Mouse (Mus musculus): ENCODE data around the gene Areg. TPM values are rescaled to one million over a fixed set of nuclear protein-coding genes. Genes with fewer than 3 reads are reported as not detected.

Areg gene
- polyA plus RNA-seq (2011; ENCODE audit: insufficient read depth, insufficient read length, low replicate concordance, missing spikeins): not detected in 2 replicates

DNA sequence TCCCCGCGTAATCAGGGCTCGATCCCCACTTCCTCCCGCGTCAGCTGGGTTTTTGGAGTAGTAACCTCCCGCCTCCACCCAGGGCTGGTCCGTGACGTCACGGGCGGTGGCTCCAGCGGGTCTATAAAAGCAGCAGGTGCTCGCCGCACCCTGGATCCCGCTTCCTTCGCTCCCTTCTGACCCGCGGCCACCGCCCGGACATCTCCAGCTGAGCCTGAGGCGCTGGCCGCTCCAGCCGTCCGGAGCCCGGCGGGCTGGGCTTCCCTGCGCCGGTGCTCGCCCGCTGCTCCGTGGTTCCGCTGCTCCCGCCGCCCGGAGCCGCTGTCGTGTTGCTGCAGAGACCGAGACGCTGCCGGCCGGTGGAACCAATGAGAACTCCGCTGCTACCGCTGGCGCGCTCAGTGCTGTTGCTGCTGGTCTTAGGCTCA lies at the start of gene Areg:
Gene Areg (plus strand): TSS at position 154 of the 428 bp plus-strand sequence.
- TF ChIP-seq CTCF (IDR thresholded peaks at IDR 0.05; ENCODE audit: control insufficient read depth, insufficient read depth, low read length) (no peak), POLR2A (IDR thresholded peaks at IDR 0.05; ENCODE audit: borderline replicate concordance, control insufficient read depth, low read depth, low read length) (no peak)
- H3K4me3 ChIP-seq (replicated peaks; ENCODE audit: control insufficient read depth, low read depth, low read length): no peak within 1 kb of the TSS
- WGBS: 1% methylated on average over 44 of the region's 44 CpGs
- H3K4me1 ChIP-seq (ENCODE audit: control insufficient read depth, insufficient read depth, low read length): no peaks in the 10 kb centered on the region
- no peak within 1 kb of the TSS; the same call in 1 of the 2 replicates for H3K27ac ChIP-seq (ENCODE audit: control insufficient read depth, insufficient read depth, low read depth, low read length, poor library complexity)

DNA sequence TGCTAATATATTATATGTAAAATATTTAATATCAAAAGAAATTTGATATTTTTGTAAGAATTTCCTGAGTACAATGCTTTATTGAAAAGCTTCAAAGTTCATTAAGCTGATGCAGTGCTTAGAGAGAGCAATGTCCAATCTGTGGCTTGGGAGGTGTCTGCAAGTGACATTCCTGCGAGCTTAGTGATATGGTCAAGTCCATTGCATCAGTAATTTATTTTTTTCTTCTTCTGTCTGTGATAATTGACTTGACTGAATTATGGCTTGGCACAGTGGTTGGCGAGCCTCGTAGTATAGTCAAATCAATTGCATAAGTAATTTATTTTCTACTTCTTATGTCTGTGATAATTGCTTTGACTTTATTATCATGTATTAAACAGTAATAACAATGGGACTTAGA lies 49.1 kb upstream of the Areg start:
- 67% methylated on average over 3 of the region's 3 CpGs for WGBS
- H3K4me1 ChIP-seq (ENCODE audit: control insufficient read depth, insufficient read depth, low read length): no peaks in the 10 kb centered on the region
- TF ChIP-seq POLR2A (IDR thresholded peaks at IDR 0.05; ENCODE audit: borderline replicate concordance, control insufficient read depth, low read depth, low read length): no peak
- no peak for TF ChIP-seq CTCF (IDR thresholded peaks at IDR 0.05; ENCODE audit: control insufficient read depth, insufficient read depth, low read length)
- H3K4me3 ChIP-seq (replicated peaks; ENCODE audit: control insufficient read depth, low read depth, low read length): no peak overlapping the region
- no peak overlapping the region for H3K27ac ChIP-seq (ENCODE audit: control insufficient read depth, insufficient read depth, low read depth, low read length, poor library complexity)

DNA sequence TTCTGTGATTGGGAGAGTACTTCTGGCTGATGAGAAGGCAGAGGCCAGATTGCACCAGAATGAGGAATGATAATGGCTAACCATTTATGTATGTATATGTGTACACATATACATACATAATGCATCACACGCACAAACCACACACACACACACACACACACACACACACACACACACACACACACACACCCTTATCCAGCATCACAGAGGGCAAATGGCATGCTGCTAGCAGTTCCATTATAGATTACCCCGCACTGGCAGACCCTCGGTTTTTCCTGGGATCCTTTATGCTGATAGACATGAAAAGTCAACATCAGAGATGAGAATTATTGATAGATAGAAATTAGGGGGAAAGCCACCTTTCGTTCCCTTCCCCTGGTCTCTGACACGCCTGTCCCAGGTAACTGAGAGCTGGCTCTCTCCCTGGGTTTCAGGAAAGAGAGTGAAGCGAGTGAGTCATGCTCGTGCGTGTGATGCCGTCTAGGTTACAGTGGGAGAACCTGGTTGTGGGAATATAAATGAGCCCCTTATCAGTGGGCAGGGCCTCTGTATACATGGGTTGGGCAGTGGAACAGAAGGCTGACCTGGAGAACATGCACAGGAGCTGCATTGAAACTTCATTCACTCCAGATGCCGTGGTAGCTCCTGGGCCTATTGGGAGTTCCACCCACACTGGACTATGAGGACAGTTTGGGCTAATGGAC lies 41.3 kb upstream of the Areg start:
- no peaks in the 10 kb centered on the region for H3K4me1 ChIP-seq (ENCODE audit: control insufficient read depth, insufficient read depth, low read length)
- H3K27ac ChIP-seq (ENCODE audit: control insufficient read depth, insufficient read depth, low read depth, low read length, poor library complexity): no peak overlapping the region
- TF ChIP-seq POLR2A (IDR thresholded peaks at IDR 0.05; ENCODE audit: borderline replicate concordance, control insufficient read depth, low read depth, low read length) (no peak), CTCF (IDR thresholded peaks at IDR 0.05; ENCODE audit: control insufficient read depth, insufficient read depth, low read length) (no peak)
- no peak overlapping the region for H3K4me3 ChIP-seq (replicated peaks; ENCODE audit: control insufficient read depth, low read depth, low read length)
- WGBS: 84% methylated on average over 10 of the region's 10 CpGs

DNA sequence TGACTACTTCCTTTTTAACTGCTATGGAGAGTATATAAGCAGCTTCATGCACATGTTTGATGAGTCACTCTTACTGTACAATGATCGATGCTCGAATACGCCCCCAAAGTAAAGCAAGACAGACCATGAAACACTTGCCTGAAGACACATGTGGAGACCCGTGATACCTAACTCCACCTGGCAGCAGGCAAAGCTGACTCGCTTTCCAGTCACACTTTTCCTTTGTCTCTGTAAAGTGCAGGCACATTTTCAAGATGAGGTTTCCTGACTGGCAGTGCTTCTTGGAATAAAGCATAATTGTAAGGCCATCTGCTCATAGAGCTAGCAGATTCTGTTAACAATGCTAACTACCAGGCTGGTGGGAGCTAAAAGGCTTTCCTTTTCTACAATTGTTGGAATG lies 37.7 kb upstream of the Areg start:
- 86% methylated on average over 5 of the region's 5 CpGs for WGBS
- H3K27ac ChIP-seq (ENCODE audit: control insufficient read depth, insufficient read depth, low read depth, low read length, poor library complexity): no peak overlapping the region
- H3K4me3 ChIP-seq (replicated peaks; ENCODE audit: control insufficient read depth, low read depth, low read length): no peak overlapping the region
- no peak for TF ChIP-seq CTCF (IDR thresholded peaks at IDR 0.05; ENCODE audit: control insufficient read depth, insufficient read depth, low read length)
- no peak for TF ChIP-seq POLR2A (IDR thresholded peaks at IDR 0.05; ENCODE audit: borderline replicate concordance, control insufficient read depth, low read depth, low read length)
- no peaks in the 10 kb centered on the region for H3K4me1 ChIP-seq (ENCODE audit: control insufficient read depth, insufficient read depth, low read length)

DNA sequence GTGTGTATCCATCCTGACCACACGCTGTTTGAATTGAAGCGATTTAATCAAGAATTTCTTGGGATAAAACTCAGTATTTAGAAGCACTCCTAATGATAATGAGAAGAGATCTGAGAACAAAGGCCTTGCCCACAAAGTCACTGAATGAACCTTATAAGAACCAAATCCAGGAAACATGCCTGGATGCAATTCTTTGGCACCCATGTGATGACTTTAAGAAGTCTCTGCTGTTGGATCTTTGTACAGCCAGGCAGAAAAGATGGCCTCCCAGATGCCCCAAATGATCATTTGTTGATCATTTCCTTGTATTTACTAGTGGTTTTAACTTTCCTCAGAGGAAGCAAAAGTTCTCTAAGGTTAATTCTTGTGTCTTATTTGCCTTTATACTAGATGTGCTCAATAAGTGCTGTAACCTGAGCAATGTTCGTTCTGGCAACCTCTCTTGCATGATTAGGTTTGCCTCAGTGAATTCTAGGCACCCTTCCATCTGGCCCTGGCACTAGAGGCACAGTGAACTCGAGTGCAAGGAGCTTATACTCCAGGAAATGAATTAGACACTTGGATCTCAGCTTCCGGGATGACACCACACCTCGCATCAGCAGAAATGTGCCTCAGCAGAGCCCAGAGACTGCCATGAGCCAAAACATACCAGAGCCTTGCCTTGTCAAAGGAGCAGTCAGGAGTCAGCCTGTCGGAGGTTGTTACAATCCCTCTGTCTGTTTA lies 35.3 kb upstream of the Areg start:
- H3K27ac ChIP-seq (ENCODE audit: control insufficient read depth, insufficient read depth, low read depth, low read length, poor library complexity): no peak overlapping the region
- no peak overlapping the region for H3K4me3 ChIP-seq (replicated peaks; ENCODE audit: control insufficient read depth, low read depth, low read length)
- TF ChIP-seq POLR2A (IDR thresholded peaks at IDR 0.05; ENCODE audit: borderline replicate concordance, control insufficient read depth, low read depth, low read length) (no peak), CTCF (IDR thresholded peaks at IDR 0.05; ENCODE audit: control insufficient read depth, insufficient read depth, low read length) (no peak)
- 72% methylated on average over 7 of the region's 7 CpGs for WGBS
- H3K4me1 ChIP-seq (ENCODE audit: control insufficient read depth, insufficient read depth, low read length): no peaks in the 10 kb centered on the region

DNA sequence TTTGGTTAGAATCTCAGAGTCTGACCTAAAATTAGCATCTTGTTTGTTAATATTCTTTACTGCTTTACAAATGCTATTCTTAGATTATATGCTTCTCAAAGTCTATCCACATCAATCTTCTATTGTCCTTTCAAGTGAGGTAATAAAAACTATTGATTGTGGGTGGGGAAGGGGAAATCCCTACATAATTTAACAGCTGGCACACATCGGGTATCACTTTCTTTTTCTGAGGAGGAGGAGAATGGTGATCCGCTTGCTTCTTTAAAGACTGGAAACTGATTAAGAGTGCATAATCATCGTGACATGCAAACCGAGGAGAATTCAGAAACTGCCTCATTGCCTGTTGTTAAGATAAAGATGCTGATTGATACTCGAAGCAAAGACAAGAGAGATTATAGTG lies 33.2 kb upstream of the Areg start:
- Histone ChIP-seq H3K27ac (ENCODE audit: control insufficient read depth, insufficient read depth, low read depth, low read length, poor library complexity) (no peak overlapping the region), H3K4me1 (ENCODE audit: control insufficient read depth, insufficient read depth, low read length) (no peaks in the 10 kb centered on the region), H3K4me3 (replicated peaks; ENCODE audit: control insufficient read depth, low read depth, low read length) (no peak overlapping the region)
- WGBS: 78% methylated on average over 5 of the region's 5 CpGs
- no peak for TF ChIP-seq CTCF (IDR thresholded peaks at IDR 0.05; ENCODE audit: control insufficient read depth, insufficient read depth, low read length)
- TF ChIP-seq POLR2A (IDR thresholded peaks at IDR 0.05; ENCODE audit: borderline replicate concordance, control insufficient read depth, low read depth, low read length): no peak

DNA sequence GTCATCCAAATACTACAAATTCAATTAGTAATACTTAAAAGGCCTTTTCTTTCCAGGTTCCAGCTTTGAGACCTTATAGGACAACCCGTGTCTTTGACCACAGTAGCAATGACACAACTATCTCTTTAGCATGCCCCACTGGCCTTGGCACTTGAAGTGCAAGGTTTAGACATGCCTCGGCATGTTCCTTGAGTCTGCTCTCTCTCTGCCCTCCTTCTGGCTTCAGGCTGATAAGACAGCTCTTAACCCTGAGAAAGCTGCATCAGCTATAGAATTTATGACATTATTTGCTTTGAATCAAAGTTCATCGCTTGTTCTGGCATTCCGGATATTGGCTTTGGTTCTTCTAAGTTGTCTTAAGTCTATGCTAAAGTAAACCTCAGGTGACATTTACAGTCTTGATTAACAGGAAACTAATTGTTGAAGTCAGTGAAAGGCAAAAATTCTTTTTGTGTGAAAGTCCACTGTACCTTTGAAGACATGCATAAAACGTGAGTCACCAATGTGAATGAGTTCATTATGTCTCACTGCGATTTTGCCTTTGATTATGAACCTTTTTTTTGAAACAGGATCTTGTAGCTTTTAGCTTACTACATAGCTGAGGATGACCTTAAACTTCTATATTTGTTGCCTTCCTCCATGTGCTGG lies 29.3 kb upstream of the Areg start:
- Histone ChIP-seq H3K4me1 (ENCODE audit: control insufficient read depth, insufficient read depth, low read length) (no peaks in the 10 kb centered on the region), H3K4me3 (replicated peaks; ENCODE audit: control insufficient read depth, low read depth, low read length) (no peak overlapping the region), H3K27ac (ENCODE audit: control insufficient read depth, insufficient read depth, low read depth, low read length, poor library complexity) (no peak overlapping the region)
- no peak for TF ChIP-seq CTCF (IDR thresholded peaks at IDR 0.05; ENCODE audit: control insufficient read depth, insufficient read depth, low read length)
- TF ChIP-seq POLR2A (IDR thresholded peaks at IDR 0.05; ENCODE audit: borderline replicate concordance, control insufficient read depth, low read depth, low read length): no peak
- WGBS: 80% methylated on average over 6 of the region's 6 CpGs

DNA sequence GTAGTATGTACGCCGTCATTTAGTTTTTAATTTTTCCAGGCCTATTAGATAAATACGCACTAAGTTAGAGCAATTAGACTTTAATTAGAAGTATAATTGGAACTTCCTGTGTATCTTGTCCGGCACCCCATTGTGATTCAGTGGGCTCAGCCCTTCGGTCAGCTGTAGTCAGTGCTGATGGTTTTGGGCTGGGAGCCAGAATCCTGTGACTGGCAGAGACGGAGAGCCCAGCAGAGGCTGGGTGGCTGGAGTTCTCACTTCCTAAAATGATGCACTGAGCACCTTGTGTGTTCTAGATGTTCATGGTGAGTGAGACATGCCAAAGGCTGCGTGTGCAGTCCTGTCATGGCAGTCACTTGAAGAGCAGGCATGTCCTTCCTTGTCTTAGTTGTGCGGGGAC lies 28.4 kb upstream of the Areg start:
- TF ChIP-seq CTCF (IDR thresholded peaks at IDR 0.05; ENCODE audit: control insufficient read depth, insufficient read depth, low read length) (no peak), POLR2A (IDR thresholded peaks at IDR 0.05; ENCODE audit: borderline replicate concordance, control insufficient read depth, low read depth, low read length) (no peak)
- Histone ChIP-seq H3K27ac (ENCODE audit: control insufficient read depth, insufficient read depth, low read depth, low read length, poor library complexity) (no peak overlapping the region), H3K4me3 (replicated peaks; ENCODE audit: control insufficient read depth, low read depth, low read length) (no peak overlapping the region), H3K4me1 (ENCODE audit: control insufficient read depth, insufficient read depth, low read length) (no peaks in the 10 kb centered on the region)
- WGBS: 75% methylated on average over 8 of the region's 8 CpGs
